Mouse (Mus musculus): Measurements from ENCODE around the gene Fam221b. TPM values are rescaled to one million over a fixed set of nuclear protein-coding genes. Genes with fewer than 3 reads are reported as not detected.

The Fam221b gene
- polyA plus RNA-seq, 1 experiment: 0.19 TPM

DNA sequence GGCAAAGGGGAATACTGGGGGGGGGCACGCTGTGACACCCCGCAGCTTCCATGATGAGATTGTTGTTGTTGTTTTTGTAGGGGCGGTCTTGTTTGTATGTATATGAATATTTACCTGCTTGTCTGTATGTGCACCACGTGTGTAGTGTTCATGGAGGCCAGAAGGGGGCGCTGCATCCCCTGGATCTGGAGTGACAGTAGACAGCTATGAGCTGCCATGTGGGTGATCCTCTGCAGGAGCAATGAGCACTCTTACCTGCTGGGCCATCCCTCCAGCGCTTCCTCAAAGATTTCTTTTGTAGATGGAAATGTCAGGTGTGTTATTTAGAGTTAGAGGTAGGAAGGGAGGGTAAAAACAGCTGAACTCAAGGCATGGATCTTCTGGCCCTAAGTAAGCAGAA lies 34.5 kb upstream of the Fam221b start:
- no peak overlapping the region for H3K9ac ChIP-seq (ENCODE audit: low read depth, poor library complexity, severe bottlenecking)
- no peaks in the 10 kb centered on the region for H3K27me3 ChIP-seq (ENCODE audit: control insufficient read depth, insufficient read depth, low read length, poor library complexity, severe bottlenecking)
- no peaks in the 10 kb centered on the region for H3K9me3 ChIP-seq (replicated peaks; ENCODE audit: control insufficient read depth, insufficient read depth, low read length, poor library complexity, severe bottlenecking)
- H3K27ac ChIP-seq (ENCODE audit: insufficient read depth, low read length): no peak overlapping the region
- H3K4me3 ChIP-seq (ENCODE audit: low read depth, low read length): no peak overlapping the region
- no peaks in the 10 kb centered on the region for H3K4me1 ChIP-seq (ENCODE audit: control insufficient read depth, insufficient read depth, low read length)
- no peak for TF ChIP-seq POLR2A (IDR thresholded peaks at IDR 0.05; ENCODE audit: insufficient read depth, low read length)
- peak; percentile 77 for TF ChIP-seq CTCF (IDR thresholded peaks at IDR 0.05; ENCODE audit: low read depth, low read length)
- TF ChIP-seq EP300 (IDR thresholded peaks at IDR 0.05; ENCODE audit: insufficient read depth, low read depth, low read length): no peak
- no peaks in the 10 kb centered on the region for H3K36me3 ChIP-seq (ENCODE audit: control insufficient read depth, insufficient read depth, low read length, poor library complexity, severe bottlenecking)

DNA sequence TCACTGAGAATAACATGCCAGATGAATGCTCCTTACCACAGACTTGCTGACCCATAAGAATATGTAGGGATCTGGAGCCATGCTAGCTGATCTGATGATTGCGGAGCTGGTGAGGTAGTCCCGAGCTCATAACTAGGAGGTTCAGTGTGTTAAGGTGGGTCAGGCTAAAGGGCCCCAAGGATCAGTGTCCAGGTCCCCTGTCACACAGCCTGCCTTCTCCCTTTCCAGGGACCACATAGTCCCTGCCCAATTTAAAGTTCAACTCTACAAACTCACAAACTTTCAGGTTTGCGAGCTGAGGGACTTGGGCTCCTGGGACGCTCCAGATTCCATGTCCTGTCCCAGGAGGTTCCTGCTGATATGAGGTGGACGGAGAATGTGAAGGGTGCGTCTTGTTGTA lies 31.8 kb upstream of the Fam221b start, which contains the start of gene Olfr70:
TSS of gene Olfr70 (minus strand) at position 101 of the 400 bp plus-strand sequence.
- no peak within 1 kb of the TSS for H3K4me3 ChIP-seq (ENCODE audit: low read depth, low read length)
- H3K27ac ChIP-seq (ENCODE audit: insufficient read depth, low read length): no peak within 1 kb of the TSS
- H3K27me3 ChIP-seq (ENCODE audit: control insufficient read depth, insufficient read depth, low read length, poor library complexity, severe bottlenecking): no peaks in the 10 kb centered on the region
- H3K9me3 ChIP-seq (replicated peaks; ENCODE audit: control insufficient read depth, insufficient read depth, low read length, poor library complexity, severe bottlenecking): no peaks in the 10 kb centered on the region
- no peaks in the 10 kb centered on the region for H3K36me3 ChIP-seq (ENCODE audit: control insufficient read depth, insufficient read depth, low read length, poor library complexity, severe bottlenecking)
- no peaks in the 10 kb centered on the region for H3K4me1 ChIP-seq (ENCODE audit: control insufficient read depth, insufficient read depth, low read length)
- TF ChIP-seq EP300 (IDR thresholded peaks at IDR 0.05; ENCODE audit: insufficient read depth, low read depth, low read length) (no peak), CTCF (IDR thresholded peaks at IDR 0.05; ENCODE audit: low read depth, low read length) (no peak), POLR2A (IDR thresholded peaks at IDR 0.05; ENCODE audit: insufficient read depth, low read length) (no peak)
- H3K9ac ChIP-seq (ENCODE audit: low read depth, poor library complexity, severe bottlenecking): no peak within 1 kb of the TSS

DNA sequence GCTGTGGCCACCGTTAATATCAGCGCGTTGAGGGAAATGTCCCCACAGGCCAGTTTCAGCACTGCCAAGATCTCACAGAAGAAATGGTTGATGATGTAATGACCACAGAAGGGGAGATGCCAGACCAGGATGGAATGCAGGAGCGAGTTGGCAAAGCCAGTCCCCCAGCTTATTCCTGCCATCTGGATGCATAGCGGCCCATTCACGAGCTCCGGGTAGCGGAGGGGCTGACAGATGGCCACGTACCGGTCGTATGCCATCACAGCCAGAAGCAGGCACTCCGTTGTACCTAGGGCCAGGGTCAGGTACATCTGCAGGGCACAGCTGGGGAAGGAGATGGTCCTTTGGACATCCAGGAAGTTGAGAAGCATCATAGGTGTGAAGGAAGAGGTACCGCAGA lies 27.6 kb upstream of the Fam221b start:
- no peaks in the 10 kb centered on the region for H3K9me3 ChIP-seq (replicated peaks; ENCODE audit: control insufficient read depth, insufficient read depth, low read length, poor library complexity, severe bottlenecking)
- no peak overlapping the region for H3K9ac ChIP-seq (ENCODE audit: low read depth, poor library complexity, severe bottlenecking)
- no peaks in the 10 kb centered on the region for H3K27me3 ChIP-seq (ENCODE audit: control insufficient read depth, insufficient read depth, low read length, poor library complexity, severe bottlenecking)
- no peaks in the 10 kb centered on the region for H3K36me3 ChIP-seq (ENCODE audit: control insufficient read depth, insufficient read depth, low read length, poor library complexity, severe bottlenecking)
- no peak overlapping the region for H3K4me3 ChIP-seq (ENCODE audit: low read depth, low read length)
- H3K4me1 ChIP-seq (ENCODE audit: control insufficient read depth, insufficient read depth, low read length): no peaks in the 10 kb centered on the region
- no peak for TF ChIP-seq CTCF (IDR thresholded peaks at IDR 0.05; ENCODE audit: low read depth, low read length)
- TF ChIP-seq POLR2A (IDR thresholded peaks at IDR 0.05; ENCODE audit: insufficient read depth, low read length): no peak
- TF ChIP-seq EP300 (IDR thresholded peaks at IDR 0.05; ENCODE audit: insufficient read depth, low read depth, low read length): no peak
- no peak overlapping the region for H3K27ac ChIP-seq (ENCODE audit: insufficient read depth, low read length)

DNA sequence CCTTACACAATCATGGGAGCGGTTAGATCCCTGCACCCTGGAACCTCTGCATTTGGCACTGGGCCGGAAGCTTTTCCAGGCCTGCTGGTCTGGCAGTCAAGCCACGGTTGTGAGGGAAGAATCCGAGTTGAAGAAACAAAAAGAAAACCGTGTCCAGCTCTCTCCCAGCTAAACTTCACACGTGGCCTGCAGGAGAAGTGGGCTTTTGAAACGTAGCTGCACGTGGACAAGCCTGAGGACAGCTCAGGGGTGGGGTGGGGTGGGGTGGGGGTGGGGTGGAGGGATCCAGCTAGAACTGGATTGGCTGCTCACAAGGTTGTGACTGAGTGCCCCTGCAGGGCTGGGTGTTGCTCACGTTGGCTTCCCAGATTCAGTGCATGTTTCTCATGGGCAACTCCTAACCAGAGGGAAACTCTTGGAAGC lies 26.3 kb upstream of the Fam221b start:
- no peak overlapping the region for H3K9ac ChIP-seq (ENCODE audit: low read depth, poor library complexity, severe bottlenecking)
- H3K36me3 ChIP-seq (ENCODE audit: control insufficient read depth, insufficient read depth, low read length, poor library complexity, severe bottlenecking): no peaks in the 10 kb centered on the region
- H3K9me3 ChIP-seq (replicated peaks; ENCODE audit: control insufficient read depth, insufficient read depth, low read length, poor library complexity, severe bottlenecking): no peaks in the 10 kb centered on the region
- TF ChIP-seq POLR2A (IDR thresholded peaks at IDR 0.05; ENCODE audit: insufficient read depth, low read length): no peak
- no peak for TF ChIP-seq CTCF (IDR thresholded peaks at IDR 0.05; ENCODE audit: low read depth, low read length)
- TF ChIP-seq EP300 (IDR thresholded peaks at IDR 0.05; ENCODE audit: insufficient read depth, low read depth, low read length): no peak
- no peaks in the 10 kb centered on the region for H3K4me1 ChIP-seq (ENCODE audit: control insufficient read depth, insufficient read depth, low read length)
- no peaks in the 10 kb centered on the region for H3K27me3 ChIP-seq (ENCODE audit: control insufficient read depth, insufficient read depth, low read length, poor library complexity, severe bottlenecking)
- H3K27ac ChIP-seq (ENCODE audit: insufficient read depth, low read length): no peak overlapping the region
- H3K4me3 ChIP-seq (ENCODE audit: low read depth, low read length): no peak overlapping the region

DNA sequence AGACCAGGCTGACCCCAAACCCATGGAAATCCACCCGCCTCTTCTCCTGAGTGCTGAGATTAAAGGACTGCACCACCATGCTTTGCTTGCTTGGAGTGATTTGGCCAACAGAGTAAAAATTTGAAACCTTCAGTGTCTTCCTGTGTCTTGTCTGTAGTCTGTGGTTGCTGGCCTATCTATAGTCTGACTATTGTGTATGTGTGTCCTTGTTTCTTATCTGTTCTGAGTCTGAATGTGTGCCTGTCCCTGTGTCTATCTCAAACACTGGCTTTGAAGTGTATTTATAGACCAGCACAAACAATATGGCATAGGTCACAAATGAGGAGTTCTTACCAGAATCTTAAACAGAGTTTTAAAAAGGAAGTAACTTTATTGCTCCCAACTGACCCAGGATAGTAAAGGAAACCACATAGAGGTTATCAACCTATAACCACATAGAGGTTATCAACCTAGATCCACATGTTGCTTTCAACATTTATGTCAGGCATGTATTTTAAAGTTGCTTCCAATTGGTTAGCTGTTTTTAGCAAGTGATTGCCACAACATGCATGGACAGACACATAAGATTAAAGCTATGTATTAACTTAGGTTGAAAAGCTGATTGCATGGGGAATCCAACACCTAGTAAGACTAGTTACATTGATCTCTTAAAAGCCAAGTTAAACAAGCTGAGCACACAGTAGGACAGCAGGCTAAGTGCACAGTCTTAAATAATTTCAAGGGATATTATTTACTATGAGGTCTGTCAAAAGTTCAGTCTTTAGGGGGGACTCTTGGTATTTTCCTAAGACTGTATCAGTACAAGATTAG lies 25.7 kb upstream of the Fam221b start:
- Histone ChIP-seq H3K9ac (ENCODE audit: low read depth, poor library complexity, severe bottlenecking) (no peak overlapping the region), H3K4me1 (ENCODE audit: control insufficient read depth, insufficient read depth, low read length) (no peaks in the 10 kb centered on the region), H3K36me3 (ENCODE audit: control insufficient read depth, insufficient read depth, low read length, poor library complexity, severe bottlenecking) (no peaks in the 10 kb centered on the region), H3K27ac (ENCODE audit: insufficient read depth, low read length) (no peak overlapping the region), H3K9me3 (replicated peaks; ENCODE audit: control insufficient read depth, insufficient read depth, low read length, poor library complexity, severe bottlenecking) (no peaks in the 10 kb centered on the region), H3K27me3 (ENCODE audit: control insufficient read depth, insufficient read depth, low read length, poor library complexity, severe bottlenecking) (no peaks in the 10 kb centered on the region), H3K4me3 (ENCODE audit: low read depth, low read length) (no peak overlapping the region)
- TF ChIP-seq POLR2A (IDR thresholded peaks at IDR 0.05; ENCODE audit: insufficient read depth, low read length) (no peak), EP300 (IDR thresholded peaks at IDR 0.05; ENCODE audit: insufficient read depth, low read depth, low read length) (no peak), CTCF (IDR thresholded peaks at IDR 0.05; ENCODE audit: low read depth, low read length) (no peak)

DNA sequence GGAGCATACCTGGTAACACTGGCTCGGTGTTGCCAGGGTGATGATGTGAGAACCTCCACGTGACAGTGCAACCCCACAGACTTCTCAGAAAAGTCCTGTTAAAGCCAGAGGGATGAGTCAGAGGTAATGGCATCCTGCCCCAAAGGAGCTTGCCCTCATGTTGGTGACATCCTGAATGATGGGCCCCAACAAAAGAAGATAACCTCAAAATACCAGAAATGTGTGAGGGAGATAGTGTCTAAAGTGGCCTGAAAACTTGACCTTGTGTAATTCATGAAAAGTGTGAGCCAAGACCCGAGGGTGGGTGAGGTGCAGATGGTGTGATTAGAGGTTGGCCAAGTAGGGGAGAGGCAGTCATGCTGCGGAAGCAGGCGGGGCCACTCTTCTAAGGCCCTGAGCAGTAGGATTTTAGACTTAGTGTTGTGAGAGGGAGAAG lies 24.9 kb upstream of the Fam221b start:
- no peaks in the 10 kb centered on the region for H3K9me3 ChIP-seq (replicated peaks; ENCODE audit: control insufficient read depth, insufficient read depth, low read length, poor library complexity, severe bottlenecking)

More for the DNA sequence above, 24.9 kb upstream of the Fam221b start:
- H3K4me3 ChIP-seq (ENCODE audit: low read depth, low read length): no peak overlapping the region
- H3K27me3 ChIP-seq (ENCODE audit: control insufficient read depth, insufficient read depth, low read length, poor library complexity, severe bottlenecking): no peaks in the 10 kb centered on the region
- TF ChIP-seq CTCF (IDR thresholded peaks at IDR 0.05; ENCODE audit: low read depth, low read length) (no peak), EP300 (IDR thresholded peaks at IDR 0.05; ENCODE audit: insufficient read depth, low read depth, low read length) (no peak), POLR2A (IDR thresholded peaks at IDR 0.05; ENCODE audit: insufficient read depth, low read length) (no peak)
- no peaks in the 10 kb centered on the region for H3K36me3 ChIP-seq (ENCODE audit: control insufficient read depth, insufficient read depth, low read length, poor library complexity, severe bottlenecking)
- no peaks in the 10 kb centered on the region for H3K4me1 ChIP-seq (ENCODE audit: control insufficient read depth, insufficient read depth, low read length)
- H3K9ac ChIP-seq (ENCODE audit: low read depth, poor library complexity, severe bottlenecking): no peak overlapping the region
- H3K27ac ChIP-seq (ENCODE audit: insufficient read depth, low read length): no peak overlapping the region
